Mouse (Mus musculus): ENCODE results near the gene Lhfpl5.

- TF ChIP-seq POLR2A (IDR thresholded peaks at IDR 0.05; ENCODE audit: borderline replicate concordance, low read depth, low read length) (no peak), CTCF (IDR thresholded peaks at IDR 0.05; ENCODE audit: low read depth, low read length) (no peak)
Measured at GRCm38 (mm10) chr17:28600780-28601179, 25.3 kb downstream of the Lhfpl5 start.

Data from bone marrow macrophage, adult 2 months (primary cell).